Mouse (Mus musculus): ENCODE data around the gene Prkcd.

- TF ChIP-seq EP300 (IDR thresholded peaks at IDR 0.05; ENCODE audit: low read depth) (no peak), CTCF (IDR thresholded peaks at IDR 0.05; ENCODE audit: low read depth) (no peak)
These were observed 3.8 kb upstream of the Prkcd start for GRCm38 (mm10) chr14:30629839-30630238.

Data from liver, embryonic 14.5 days (tissue).